Mouse (Mus musculus) olfactory bulb, adult 2 months (tissue): ENCODE measurements around the gene Samd14.

Source experiments
- CTCF ChIP-seq: fragments of 200-500 bp; IDR thresholded peaks from 2 replicates; pipeline ENCODE4 v1.5.1; 2012; ENCODE audit warnings: low read depth, mild to moderate bottlenecking, low read length, moderate library complexity; ENCODE audit not compliant: insufficient read depth
- POLR2A ChIP-seq: fragments of 200-500 bp; IDR thresholded peaks from 2 replicates; pipeline ENCODE4 v1.6.1; 2012; ENCODE audit warnings: mild to moderate bottlenecking, low read depth, low read length, moderate library complexity; ENCODE audit not compliant: insufficient read depth

DNA sequence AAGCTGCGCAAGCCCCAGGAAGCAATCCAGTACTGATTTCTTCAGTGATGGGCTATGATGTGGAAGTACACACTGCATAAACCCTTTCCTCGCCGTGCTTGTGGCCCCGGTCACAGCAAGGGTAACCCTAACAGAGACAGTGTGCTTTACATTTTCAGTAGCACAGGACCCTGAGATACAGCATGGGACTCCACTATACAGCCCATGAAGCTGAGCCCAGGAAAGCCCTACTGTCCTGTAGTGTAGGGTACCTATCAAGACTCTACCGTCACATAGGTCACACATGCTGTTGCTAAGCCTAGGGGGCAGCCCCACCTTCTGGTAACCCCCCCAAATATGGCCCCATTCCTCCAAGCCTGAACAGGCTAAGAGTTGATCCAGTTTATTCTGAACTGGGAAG, 26.8 kb downstream of the Samd14 start:
- TF ChIP-seq CTCF: no peak
- no peak for TF ChIP-seq POLR2A
